In genomic region chr11:32607319-32607718, GRCm38 (mm10) we compare ENCODE assay signal across 16 mouse cellular contexts. TPM values are rescaled to one million over a fixed set of nuclear protein-coding genes. Genes with fewer than 3 reads are reported as not detected.
A peak's percentile ranks its signal among the peaks of the same experiment; 100 is the strongest.
DNase-seq lines count a peak whose midpoint lies in the region; ATAC-seq and TF ChIP-seq lines count a peak whose summit lies in the region.
"Had no signal": no experiment of that assay in that cellular context is flagged by ENCODE, and none has a peak within 500 bp of the region (broad histone marks: within the 10 kb centered on the region; RNA-seq: fewer than 3 reads in every experiment).

No protein-coding gene starts in this region.

- H3K27ac ChIP-seq in liver, adult 2 months (replicated peaks; ENCODE audit: insufficient read depth, low read depth, low read length) = no peak overlapping the region
- H3K27ac ChIP-seq in liver, embryonic 12.5 days = no peak overlapping the region
- no peak overlapping the region for H3K27ac ChIP-seq in forebrain, embryonic 14.5 days (ENCODE audit: low read depth, low read length)
- H3K27ac ChIP-seq: embryonic facial prominence, embryonic 10.5 days; forebrain, embryonic 10.5 days; hindbrain, postnatal 0 days; midbrain, embryonic 10.5 days had no signal

- H3K9ac ChIP-seq in liver, adult 2 months (ENCODE audit: low read depth, low read length) = no peak overlapping the region
- no peak overlapping the region for H3K9ac ChIP-seq in liver, embryonic 12.5 days
- H3K9ac ChIP-seq in forebrain, embryonic 14.5 days (ENCODE audit: low read length) = no peak overlapping the region
- H3K9ac ChIP-seq: liver, postnatal 0 days had no signal

- no peak for TF ChIP-seq POLR2A in liver, adult 2 months (IDR thresholded peaks at IDR 0.05; ENCODE audit: extremely low read depth, insufficient read depth, low read length)

- no peak overlapping the region for H3K4me2 ChIP-seq in liver, embryonic 12.5 days
- H3K4me2 ChIP-seq in forebrain, embryonic 14.5 days (ENCODE audit: low read length) = no peak overlapping the region

- TF ChIP-seq CTCF in liver, adult 2 months (IDR thresholded peaks at IDR 0.05; ENCODE audit: low read depth, low read length) = no peak

- H3K27me3 ChIP-seq in liver, adult 2 months (ENCODE audit: control insufficient read depth, insufficient read depth, low read length) = no peaks in the 10 kb centered on the region
- no peaks in the 10 kb centered on the region for H3K27me3 ChIP-seq in liver, embryonic 12.5 days (replicated peaks)
- no peaks in the 10 kb centered on the region for H3K27me3 ChIP-seq in forebrain, embryonic 14.5 days (replicated peaks; ENCODE audit: control insufficient read depth, insufficient read depth, low read length)

- no peaks in the 10 kb centered on the region for H3K79me2 ChIP-seq in liver, adult 2 months (ENCODE audit: control insufficient read depth, insufficient read depth, low read length)

- no peaks in the 10 kb centered on the region for H3K9me3 ChIP-seq in liver, embryonic 12.5 days (replicated peaks)
- no peaks in the 10 kb centered on the region for H3K9me3 ChIP-seq in forebrain, embryonic 14.5 days (replicated peaks; ENCODE audit: control insufficient read depth, low read length)
- H3K9me3 ChIP-seq: embryonic facial prominence, embryonic 10.5 days; forebrain, embryonic 10.5 days; G1E; midbrain, embryonic 10.5 days had no signal

- H3K36me3 ChIP-seq in liver, adult 2 months (ENCODE audit: control insufficient read depth, insufficient read depth, low read length) = no peaks in the 10 kb centered on the region
- H3K36me3 ChIP-seq in liver, embryonic 12.5 days = peaks cover 37% of the 10 kb centered on the region
- H3K36me3 ChIP-seq in forebrain, embryonic 14.5 days (ENCODE audit: control insufficient read depth, insufficient read depth, low read length) = no peaks in the 10 kb centered on the region
- H3K36me3 ChIP-seq: embryonic facial prominence, embryonic 10.5 days; forebrain, embryonic 10.5 days; midbrain, embryonic 10.5 days had no signal

- peaks cover 8% of the 10 kb centered on the region for H3K4me1 ChIP-seq in liver, adult 2 months (ENCODE audit: control insufficient read depth, insufficient read depth, low read length)
- H3K4me1 ChIP-seq in liver, embryonic 12.5 days = 0 out of 2 replicates have a peak, but pooled peaks cover 2% of the 10 kb centered on the region
- peaks cover 8% of the 10 kb centered on the region for H3K4me1 ChIP-seq in forebrain, embryonic 14.5 days (ENCODE audit: control insufficient read depth, insufficient read depth, low read length)

- no peak overlapping the region for H3K4me3 ChIP-seq in liver, adult 2 months (ENCODE audit: insufficient read depth, low read depth, low read length)
- no peak overlapping the region for H3K4me3 ChIP-seq in liver, embryonic 12.5 days
- no peak overlapping the region for H3K4me3 ChIP-seq in forebrain, embryonic 14.5 days (ENCODE audit: low read depth, low read length)
- H3K4me3 ChIP-seq: embryonic facial prominence, embryonic 10.5 days; forebrain, embryonic 10.5 days; midbrain, embryonic 10.5 days had no signal

- DNase-seq in cerebellum, postnatal 14 days = peak; percentile 5 to 17
- no peak for DNase-seq in cerebellum, adult 9-11 months
- DNase-seq in liver, adult 2 months (ENCODE audit: extremely low read depth, low read depth, low spot score) = peak; percentile 44
- no peak for DNase-seq in frontal cortex, postnatal 14 days (ENCODE audit: low spot score in 2 of 2)
- no peak for DNase-seq in forebrain, embryonic 14.5 days (ENCODE audit: low spot score)
- DNase-seq: cerebellum, adult 9-10 months; layer of hippocampus, postnatal 36 days; liver, postnatal 0 days had no signal

- ATAC-seq in liver, embryonic 12.5 days = no peak
- peak; percentile 54; the same call in 1 of the 2 replicates for ATAC-seq in common myeloid progenitor, adult 5-6 weeks (replicated peaks; ENCODE audit: low read depth, poor library complexity, severe bottlenecking)
- ATAC-seq in megakaryocyte progenitor cell, adult 5-6 weeks (replicated peaks; ENCODE audit: poor library complexity) = peak; percentile 39; the same call in 1 of the 2 replicates
- ATAC-seq in forebrain, embryonic 14.5 days = no peak
- ATAC-seq: hindbrain, postnatal 0 days; liver, postnatal 0 days had no signal

RNA-seq across cellular contexts. Expression of gene Fbxw11, which starts 35.2 kb away (rescaled TPM):
- total RNA-seq in liver, adult 2 months (2014; rRNA removed) = 20.8 and 27.4 TPM in 2 replicates
- polyA plus RNA-seq in liver, adult 2 months (2012; rRNA removed) = 20.3 and 22.5 TPM in 2 replicates
- 34.5 and 36.0 TPM in 2 replicates for polyA plus RNA-seq in liver, embryonic 12.5 days (2016; fragmentation: Nextera tagmentation; extraction: Ambion mirVana)
- 34.6 and 59.2 TPM in 2 replicates for total RNA-seq in common myeloid progenitor, adult 5-6 weeks (2017)
- 35.5 and 44.0 TPM in 2 replicates for total RNA-seq in megakaryocyte progenitor cell, adult 5-6 weeks (2015)
- total RNA-seq in megakaryocyte progenitor cell, adult 5-6 weeks (2017) = 62.3 and 72.8 TPM in 2 replicates
- 83.1 and 99.3 TPM in 2 replicates for polyA plus RNA-seq in forebrain, embryonic 14.5 days (2014; fragmentation: Nextera tagmentation; extraction: Ambion mirVana)

Comparison
In these comparisons a context has a peak if more than half of its experiments do, and no peak if none do; other contexts are left out.
1. DNase-seq: peak in cerebellum, postnatal 14 days (2 of 2) and liver, adult 2 months (single experiment); none in cerebellum, adult 9-11 months (single experiment), frontal cortex, postnatal 14 days (0 of 2) and forebrain, embryonic 14.5 days (single experiment).
2. ATAC-seq: peak in common myeloid progenitor, adult 5-6 weeks (single experiment) and megakaryocyte progenitor cell, adult 5-6 weeks (single experiment); none in liver, embryonic 12.5 days (single experiment) and forebrain, embryonic 14.5 days (single experiment).